Mouse (Mus musculus) spleen, adult 2 months (tissue): ENCODE data around the gene Cd59a.

Experiments used
- CTCF ChIP-seq: fragments of 200-500 bp; IDR thresholded peaks from 2 replicates; pipeline ENCODE4 v1.5.1; 2011; ENCODE audit warnings: mild to moderate bottlenecking, inconsistent platforms; ENCODE audit not compliant: insufficient read depth, insufficient read length, insufficient replicate concordance; ENCODE audit errors: extremely low read depth
- POLR2A ChIP-seq: fragments of 200-500 bp; IDR thresholded peaks from 2 replicates; pipeline ENCODE4 v1.6.1; 2011; ENCODE audit warnings: low read depth, low read length, inconsistent platforms

GRCm38 (mm10) chr2:104082474-104082873, 13.1 kb upstream of the Cd59a start:
- TF ChIP-seq CTCF (no peak), POLR2A (no peak)
